Mouse (Mus musculus) hindbrain, embryonic 16.5 days (tissue): Measurements from ENCODE around the gene 4930556J24Rik. TPM values are rescaled to one million over a fixed set of nuclear protein-coding genes. Genes with fewer than 3 reads are reported as not detected.

Experiments used
- ATAC-seq: fragments of 200-750 bp; cut with Nextera tagmentation; 2 replicates; pipeline ENCODE4 v1.8.0; 2017; ENCODE audit warnings: moderate TSS enrichment, moderate library complexity
- H3K27ac ChIP-seq: fragments of 300-500 bp; sonication (generic); 2 replicates; pipeline ENCODE4 v1.5.1; 2014; ENCODE audit warnings: low read depth, mild to moderate bottlenecking, control low read depth, low read length, moderate library complexity
- H3K27me3 ChIP-seq: fragments of 300-500 bp; sonication (generic); replicated peaks from 2 replicates; pipeline ENCODE4 v1.6.1; 2014; ENCODE audit warnings: low read length; ENCODE audit not compliant: control insufficient read depth, insufficient read depth
- H3K36me3 ChIP-seq: fragments of 300-500 bp; sonication (generic); 2 replicates; pipeline ENCODE4 v1.6.1; 2014; ENCODE audit warnings: mild to moderate bottlenecking, low read length, moderate library complexity, mixed read lengths; ENCODE audit not compliant: control insufficient read depth, insufficient read depth
- H3K4me1 ChIP-seq: fragments of 300-500 bp; sonication (generic); 2 replicates; pipeline ENCODE4 v1.6.1; 2014; ENCODE audit warnings: low read depth, low read length; ENCODE audit not compliant: control insufficient read depth, insufficient read depth
- H3K4me2 ChIP-seq: fragments of 300-500 bp; sonication (generic); 2 replicates; pipeline ENCODE4 v1.6.1; 2014; ENCODE audit warnings: mild to moderate bottlenecking, low read length, control low read depth, moderate library complexity
- H3K4me3 ChIP-seq: fragments of 300-500 bp; sonication (generic); 2 replicates; pipeline ENCODE4 v1.5.1; 2014; ENCODE audit warnings: mild to moderate bottlenecking, low read length, control low read depth, moderate library complexity
- H3K9ac ChIP-seq: fragments of 300-500 bp; sonication (generic); 2 replicates; pipeline ENCODE4 v1.6.1; 2014; ENCODE audit warnings: low read depth, mild to moderate bottlenecking, control low read depth, low read length, moderate library complexity
- H3K9me3 ChIP-seq: fragments of 300-500 bp; sonication (generic); 2 replicates; pipeline ENCODE4 v1.6.1; 2014; ENCODE audit warnings: mild to moderate bottlenecking, low read length, moderate library complexity; ENCODE audit not compliant: control insufficient read depth
- WGBS: fragments of 180-500 bp; shearing (Covaris S2); extraction: QIAGEN DNeasy Blood & Tissue Kit; methylation state at CpG from one replicate; pipeline ENCODE4 v1.1.7; 2014; 5-methylcytosine and 5-hydroxymethylcytosine counted together
- polyA plus RNA-seq: library from polyadenylated mRNA; unstranded; fragments of >200 nt; fragmentation: Nextera tagmentation; extraction: Ambion mirVana; gene quantifications from 2 replicates; pipeline ENCODE4 v1.2.1, GENCODE M21; 2015

The 4930556J24Rik gene
- polyA plus RNA-seq, 1 experiment from 2014 or later: not detected

- peaks cover 49% of the 10 kb centered on the region for H3K4me1 ChIP-seq
Observed at GRCm38 (mm10) chr11:3910513-3911310, 65.9 kb downstream of the 4930556J24Rik start.

DNA sequence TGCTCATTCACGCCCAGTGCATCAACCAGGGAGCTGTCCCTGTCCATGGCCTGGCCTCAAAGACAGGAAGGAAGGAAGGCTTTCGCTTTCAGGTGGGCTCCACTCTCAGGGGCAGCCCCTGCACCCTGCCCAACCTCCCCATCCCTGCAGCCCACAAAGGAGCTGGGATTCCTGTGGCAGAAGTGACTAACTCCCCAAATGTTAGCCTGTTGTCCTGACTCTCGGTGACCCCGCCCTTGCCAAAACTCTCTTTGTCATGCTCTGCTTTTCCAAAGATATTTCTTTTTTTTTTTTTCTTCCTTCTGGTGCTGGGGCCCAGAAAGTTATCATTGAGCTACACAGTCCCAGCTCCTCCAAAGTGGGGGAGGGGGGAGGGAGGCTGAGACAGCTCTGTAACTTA, 67.3 kb downstream of the 4930556J24Rik start:
- WGBS: 94% methylated on average over 4 of the region's 4 CpGs
- H3K9me3 ChIP-seq: no peaks in the 10 kb centered on the region
- no peaks in the 10 kb centered on the region for H3K27me3 ChIP-seq
- H3K9ac ChIP-seq: no peak overlapping the region
- H3K4me1 ChIP-seq: peaks cover 46% of the 10 kb centered on the region
- H3K27ac ChIP-seq: no peak overlapping the region
- H3K4me3 ChIP-seq: no peak overlapping the region
- peaks cover 3% of the 10 kb centered on the region; the same call in 1 of the 2 replicates for H3K36me3 ChIP-seq
- H3K4me2 ChIP-seq: peak overlapping the region; percentile 25
- no peak for ATAC-seq

More at GRCm38 (mm10) chr11:3910513-3911310, 65.9 kb downstream of the 4930556J24Rik start:
- Histone ChIP-seq H3K36me3 (peaks cover 3% of the 10 kb centered on the region; the same call in 1 of the 2 replicates), H3K4me3 (peak overlapping the region; percentile 24), H3K9ac (peak overlapping the region; percentile 43), H3K27me3 (no peaks in the 10 kb centered on the region), H3K27ac (no peak overlapping the region), H3K4me2 (peak overlapping the region; percentile 94), H3K9me3 (no peaks in the 10 kb centered on the region)
- 58% methylated on average over 5 of the region's 5 CpGs for WGBS
- no peak for ATAC-seq

DNA sequence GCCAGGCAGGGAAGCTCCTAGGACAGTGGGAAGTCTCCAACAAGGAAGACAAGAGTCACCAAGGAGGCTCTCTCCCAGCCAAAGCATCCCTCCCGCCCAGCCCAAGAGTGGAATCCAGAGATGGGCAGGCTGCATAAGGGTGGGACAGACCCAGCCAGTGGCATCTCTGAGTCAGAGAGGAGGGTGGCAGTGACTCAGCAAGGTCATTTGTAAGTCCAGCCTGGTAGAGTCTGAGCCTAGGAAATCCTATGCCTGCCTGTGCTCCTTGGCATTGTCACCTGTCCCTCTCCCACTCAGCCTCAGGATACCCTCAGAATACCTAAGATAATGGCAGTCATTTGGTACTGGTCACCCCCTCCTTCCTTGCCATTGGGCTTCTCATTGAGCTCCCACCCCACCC, 71.1 kb downstream of the 4930556J24Rik start:
- Histone ChIP-seq H3K27ac (no peak overlapping the region), H3K36me3 (peaks cover 3% of the 10 kb centered on the region; the same call in 1 of the 2 replicates), H3K4me3 (no peak overlapping the region), H3K27me3 (no peaks in the 10 kb centered on the region), H3K9me3 (no peaks in the 10 kb centered on the region), H3K4me2 (no peak overlapping the region), H3K9ac (no peak overlapping the region), H3K4me1 (peaks cover 21% of the 10 kb centered on the region)
- ATAC-seq: no peak
- WGBS: 100% methylated on average over 1 of the region's 1 CpGs

DNA sequence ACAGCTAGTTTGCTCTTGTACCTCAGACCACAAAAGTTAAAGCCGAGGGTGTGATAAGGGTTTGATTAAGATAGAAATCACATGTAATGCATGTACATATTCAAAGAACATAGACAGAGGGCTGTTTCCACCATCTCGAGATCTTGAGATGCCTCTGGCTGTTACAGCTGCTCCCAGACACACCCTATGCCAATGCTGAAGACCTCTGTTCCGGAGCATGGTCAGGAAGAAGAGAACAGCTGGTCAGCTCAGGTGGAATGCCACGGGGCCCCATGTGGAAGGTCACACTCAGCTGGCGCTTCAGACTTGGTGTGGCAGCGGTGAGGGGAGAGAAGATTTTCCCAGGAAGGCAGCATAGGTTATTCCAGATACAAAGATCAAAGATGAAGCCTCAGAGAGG, 71.9 kb downstream of the 4930556J24Rik start:
- no peaks in the 10 kb centered on the region for H3K27me3 ChIP-seq
- no peak overlapping the region for H3K27ac ChIP-seq
- peaks cover 3% of the 10 kb centered on the region; the same call in 1 of the 2 replicates for H3K36me3 ChIP-seq
- peaks cover 13% of the 10 kb centered on the region for H3K4me1 ChIP-seq
- no peak overlapping the region for H3K9ac ChIP-seq
- H3K9me3 ChIP-seq: no peaks in the 10 kb centered on the region
- no peak overlapping the region for H3K4me2 ChIP-seq
- no peak for ATAC-seq
- WGBS: 78% methylated on average over 6 of the region's 6 CpGs
- H3K4me3 ChIP-seq: no peak overlapping the region

DNA sequence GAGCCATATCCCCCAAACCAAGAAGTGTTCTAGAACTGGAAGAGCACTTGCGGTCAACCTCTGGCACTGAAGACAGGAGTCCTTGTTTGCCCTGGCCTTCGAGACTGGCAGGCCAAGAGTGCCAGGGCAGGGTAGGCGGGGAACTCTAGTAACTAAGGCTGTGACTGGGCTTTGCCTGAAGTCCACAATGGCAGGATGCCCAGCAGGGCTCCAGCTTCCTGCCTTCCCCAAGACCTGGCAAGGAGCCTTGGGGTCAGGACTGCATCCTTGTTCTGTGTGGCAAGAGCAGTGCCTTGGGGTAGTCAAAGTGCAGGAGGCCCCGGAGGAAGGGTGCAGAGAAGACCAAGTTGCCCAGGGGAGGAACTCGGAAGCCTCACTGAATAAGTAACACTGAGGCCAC, 73.5 kb downstream of the 4930556J24Rik start:
- Histone ChIP-seq H3K27me3 (no peaks in the 10 kb centered on the region), H3K4me3 (no peak overlapping the region), H3K27ac (0 out of 2 replicates have a peak overlapping the region, but pooled peaks have one; percentile 13), H3K9me3 (no peaks in the 10 kb centered on the region), H3K36me3 (peaks cover 3% of the 10 kb centered on the region; the same call in 1 of the 2 replicates), H3K9ac (no peak overlapping the region), H3K4me2 (no peak overlapping the region), H3K4me1 (no peaks in the 10 kb centered on the region; the same call in 1 of the 2 replicates)
- ATAC-seq: peak; percentile 54
- 64% methylated on average over 5 of the region's 5 CpGs for WGBS

GRCm38 (mm10) chr11:3902516-3902915, 74.1 kb downstream of the 4930556J24Rik start:
- H3K9ac ChIP-seq: no peak overlapping the region
- ATAC-seq: no peak
- H3K27ac ChIP-seq: no peak overlapping the region
- WGBS: 89% methylated on average over 3 of the region's 3 CpGs
- H3K36me3 ChIP-seq: peaks cover 3% of the 10 kb centered on the region; the same call in 1 of the 2 replicates
- no peak overlapping the region for H3K4me2 ChIP-seq
- H3K4me1 ChIP-seq: no peaks in the 10 kb centered on the region; the same call in 1 of the 2 replicates
- H3K27me3 ChIP-seq: no peaks in the 10 kb centered on the region
- H3K9me3 ChIP-seq: no peaks in the 10 kb centered on the region
- no peak overlapping the region for H3K4me3 ChIP-seq

- Histone ChIP-seq H3K9ac (no peak overlapping the region), H3K27me3 (no peaks in the 10 kb centered on the region), H3K36me3 (peaks cover 6% of the 10 kb centered on the region), H3K27ac (no peak overlapping the region), H3K4me2 (no peak overlapping the region), H3K4me1 (no peaks in the 10 kb centered on the region; the same call in 1 of the 2 replicates), H3K4me3 (no peak overlapping the region), H3K9me3 (no peaks in the 10 kb centered on the region)
- WGBS: 89% methylated on average over 6 of the region's 6 CpGs
- no peak for ATAC-seq
Observed at GRCm38 (mm10) chr11:3900296-3900695, 76.3 kb downstream of the 4930556J24Rik start.

DNA sequence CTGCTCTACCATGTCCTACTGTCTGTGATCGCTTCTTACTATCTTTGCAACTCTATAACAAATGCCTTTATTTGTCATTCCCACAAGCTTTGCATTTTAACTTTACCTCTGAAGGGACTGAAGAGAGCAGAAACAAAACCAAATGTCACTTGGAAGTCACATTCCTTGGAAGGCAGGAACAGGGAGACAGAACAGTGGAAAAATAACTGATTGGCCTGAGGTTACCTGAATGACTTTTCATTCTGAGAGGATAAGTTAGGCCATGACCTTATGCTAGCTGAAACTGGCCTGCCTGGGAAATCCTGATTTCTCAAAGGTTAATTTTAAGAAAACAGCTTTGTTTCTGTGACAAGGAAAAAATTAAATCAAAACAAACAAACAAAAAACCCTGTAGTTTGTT, 80.6 kb downstream of the 4930556J24Rik start:
- H3K4me1 ChIP-seq: peaks cover 6% of the 10 kb centered on the region
- 91% methylated on average over 1 of the region's 1 CpGs for WGBS
- no peak overlapping the region for H3K9ac ChIP-seq
- no peak overlapping the region for H3K4me3 ChIP-seq
- no peak for ATAC-seq
- no peaks in the 10 kb centered on the region for H3K27me3 ChIP-seq
- H3K27ac ChIP-seq: no peak overlapping the region
- no peaks in the 10 kb centered on the region for H3K9me3 ChIP-seq
- H3K4me2 ChIP-seq: no peak overlapping the region; the same call in 1 of the 2 replicates
- peaks cover 6% of the 10 kb centered on the region for H3K36me3 ChIP-seq

DNA sequence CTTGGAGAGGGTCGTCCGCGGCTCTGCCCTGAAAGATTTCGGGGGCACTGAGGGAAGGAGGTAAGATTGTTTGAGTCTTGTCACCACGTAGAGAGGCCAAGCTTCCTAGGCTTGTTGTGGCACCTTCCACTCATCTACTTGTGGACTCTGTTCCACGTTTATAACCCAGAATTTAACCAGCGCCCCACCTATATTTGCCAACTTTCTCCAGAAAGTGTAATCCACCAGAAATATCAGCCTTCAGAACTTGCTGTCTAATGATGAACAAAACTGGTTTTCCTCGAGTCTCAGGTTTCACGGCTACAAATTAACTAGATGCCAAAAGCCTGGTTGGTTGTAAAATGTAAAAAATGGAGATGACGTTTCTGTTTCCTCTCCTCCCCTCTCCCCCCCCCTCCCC, 81.1 kb downstream of the 4930556J24Rik start:
- Histone ChIP-seq H3K27me3 (no peaks in the 10 kb centered on the region), H3K4me3 (peak overlapping the region; percentile 57), H3K27ac (peak overlapping the region; percentile 68), H3K9me3 (no peaks in the 10 kb centered on the region), H3K36me3 (peaks cover 6% of the 10 kb centered on the region), H3K4me1 (peaks cover 6% of the 10 kb centered on the region), H3K4me2 (peak overlapping the region; percentile 71), H3K9ac (peak overlapping the region; percentile 65)
- WGBS: 3% methylated on average over 10 of the region's 10 CpGs
- no peak for ATAC-seq
